Mouse (Mus musculus): ENCODE results near the gene Slc27a1. TPM values are rescaled to one million over a fixed set of nuclear protein-coding genes. Genes with fewer than 3 reads are reported as not detected.

The Slc27a1 gene
- polyA plus RNA-seq (2017; shearing (Covaris generic)): 8.1 TPM

DNA sequence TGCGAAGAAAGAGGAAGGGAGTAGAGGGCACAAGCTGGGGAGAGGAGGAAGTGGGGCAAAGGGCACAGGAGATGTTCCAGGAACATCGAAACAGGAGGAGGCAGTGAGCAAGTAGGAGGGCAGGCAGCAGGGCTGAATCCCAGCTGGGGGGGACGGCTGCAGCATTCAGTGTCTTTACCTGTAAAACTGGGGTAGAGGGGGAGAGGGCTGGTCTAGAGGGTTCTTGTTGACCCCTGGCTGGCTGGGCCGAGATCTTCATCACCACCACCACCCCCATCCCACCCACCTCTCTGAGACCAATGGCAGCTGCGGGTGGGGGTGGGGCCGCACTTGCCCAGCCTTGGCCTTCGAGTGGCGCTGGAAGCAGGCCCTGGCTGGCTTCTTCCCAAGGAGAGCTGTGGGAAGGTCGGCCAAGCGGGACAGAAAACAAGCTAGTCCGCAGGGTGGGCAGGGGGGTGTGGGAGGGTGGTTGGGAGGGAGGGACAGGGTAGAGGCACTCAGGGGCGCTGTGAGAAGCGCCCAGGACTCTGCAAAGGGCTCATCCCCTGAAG is at the start of gene Slc27a1:
Gene Slc27a1 (plus strand): TSS at position 496 of the 551 bp plus-strand sequence.

DNA sequence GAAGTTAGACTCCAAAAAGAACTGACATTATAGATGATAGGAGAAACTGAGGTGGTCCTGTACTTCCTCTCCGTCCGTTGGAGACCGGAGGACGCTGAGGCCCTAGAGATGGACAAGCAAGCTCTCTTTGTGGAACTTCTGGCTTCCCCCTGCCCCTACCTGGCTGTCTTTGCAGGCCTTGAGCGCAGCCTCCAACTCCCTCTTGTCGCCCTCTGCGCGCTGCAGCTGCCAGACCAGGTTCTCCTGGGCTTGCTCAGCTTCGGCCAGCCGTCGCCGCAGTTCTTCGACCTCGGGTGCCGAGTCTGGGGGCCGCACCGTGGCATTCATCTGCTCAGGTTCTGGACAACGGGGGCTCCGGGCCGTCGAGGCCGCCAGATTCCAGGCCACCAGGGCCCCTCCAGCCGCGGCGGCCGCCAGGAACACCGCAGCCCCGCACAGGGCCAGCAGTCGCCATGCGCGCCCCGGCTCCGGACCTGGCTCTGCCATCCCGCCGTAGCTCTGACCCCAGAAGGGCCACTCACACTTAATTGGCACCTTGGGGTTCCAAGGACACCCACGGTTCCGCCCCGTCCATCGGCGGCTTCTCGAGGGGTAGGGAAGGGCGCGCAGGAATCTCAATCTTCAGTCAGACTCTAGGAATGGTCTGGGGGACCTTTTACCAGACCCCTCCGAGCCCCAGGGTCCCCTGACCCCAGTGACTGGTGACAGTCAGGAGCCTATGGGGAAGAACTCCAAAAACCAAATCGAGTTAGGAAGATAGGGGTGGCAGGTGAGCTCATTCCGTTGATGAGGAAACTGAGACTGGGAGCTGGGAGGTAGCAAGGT is 43.2 kb upstream of the Slc27a1 start, which contains the start of gene Ccdc194:
Gene Ccdc194 (minus strand): TSS at position 486 of the 825 bp plus-strand sequence.

DNA sequence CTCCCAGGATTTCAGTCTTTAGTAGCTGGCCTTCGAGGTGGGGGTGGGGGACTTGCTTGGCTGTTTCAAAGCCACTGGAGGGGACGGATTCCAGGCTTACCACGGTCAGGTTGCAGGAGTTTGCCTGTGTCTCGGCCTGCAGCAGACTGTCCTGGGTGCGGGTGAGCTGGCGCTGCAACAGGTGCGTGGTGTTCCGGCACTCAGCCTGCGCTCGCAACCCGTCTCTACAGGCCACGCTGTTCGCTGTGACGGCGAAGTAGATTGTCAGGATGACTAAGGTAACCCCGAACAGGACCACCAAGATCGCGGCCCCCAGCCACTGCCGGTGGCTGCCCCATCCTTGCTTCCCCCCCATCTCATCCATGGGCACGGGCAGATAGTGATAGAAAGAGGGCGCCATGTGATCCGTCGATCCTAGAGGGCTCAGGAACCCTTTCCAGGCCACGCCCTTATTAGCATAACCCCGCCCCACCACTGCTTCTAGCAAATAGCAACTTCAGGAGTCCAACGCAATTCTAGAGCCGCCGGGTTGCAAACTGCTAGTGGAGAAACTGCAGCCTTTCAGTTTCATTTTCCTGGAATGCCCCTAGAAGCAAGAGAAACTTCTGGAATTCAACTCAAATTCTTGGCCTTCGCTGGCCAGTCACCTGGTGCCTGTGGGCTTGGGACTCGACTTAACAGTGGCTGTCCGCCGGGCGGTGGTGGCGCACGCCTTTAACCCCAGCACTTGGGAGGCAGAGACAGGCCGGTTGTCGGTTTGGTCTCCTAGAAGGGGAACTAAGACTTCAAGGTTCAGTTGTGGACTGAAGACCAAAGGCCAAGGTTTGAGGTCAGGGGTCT is 31.4 kb upstream of the Slc27a1 start, which contains the start of gene Bst2:
Gene Bst2 (minus strand): TSS at position 429 of the 840 bp plus-strand sequence.

DNA sequence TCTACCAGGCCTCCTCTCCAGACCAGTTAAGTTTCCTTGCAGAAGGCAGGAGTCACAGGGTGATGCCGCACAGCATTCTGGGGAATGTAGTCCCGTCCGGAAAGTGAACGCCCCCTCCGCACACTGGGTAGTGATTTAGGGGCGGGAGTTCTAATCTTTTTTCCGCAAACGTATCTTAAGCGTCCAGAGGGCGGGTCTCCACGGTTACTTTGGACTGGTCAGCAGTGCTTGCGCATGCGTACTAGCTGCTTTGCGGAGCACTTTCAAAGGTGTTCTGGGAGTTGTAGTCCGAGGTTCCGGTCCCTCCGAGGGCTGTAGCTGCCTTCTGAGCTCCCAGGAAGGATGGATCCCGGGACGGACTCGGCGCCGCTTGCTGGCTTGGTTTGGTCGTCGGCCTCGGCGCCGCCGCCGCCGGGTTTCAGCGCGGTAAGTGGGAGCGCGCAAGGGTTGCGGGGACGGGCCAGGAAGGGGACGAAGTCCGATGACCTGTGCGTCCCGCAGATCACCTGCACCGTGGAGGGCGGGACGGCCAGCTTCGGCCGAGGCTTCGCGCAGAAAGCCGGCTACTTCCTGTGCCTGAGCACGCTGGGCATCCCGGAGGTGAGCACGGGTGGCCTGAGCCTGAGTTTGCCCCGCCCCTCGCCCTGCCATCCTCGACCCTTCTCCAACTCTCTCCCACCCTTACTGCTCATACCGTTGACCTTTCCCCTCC is 25.9 kb upstream of the Slc27a1 start, which contains the start of gene Mvb12a:
Gene Mvb12a (plus strand): TSS at position 291 of the 712 bp plus-strand sequence.

DNA sequence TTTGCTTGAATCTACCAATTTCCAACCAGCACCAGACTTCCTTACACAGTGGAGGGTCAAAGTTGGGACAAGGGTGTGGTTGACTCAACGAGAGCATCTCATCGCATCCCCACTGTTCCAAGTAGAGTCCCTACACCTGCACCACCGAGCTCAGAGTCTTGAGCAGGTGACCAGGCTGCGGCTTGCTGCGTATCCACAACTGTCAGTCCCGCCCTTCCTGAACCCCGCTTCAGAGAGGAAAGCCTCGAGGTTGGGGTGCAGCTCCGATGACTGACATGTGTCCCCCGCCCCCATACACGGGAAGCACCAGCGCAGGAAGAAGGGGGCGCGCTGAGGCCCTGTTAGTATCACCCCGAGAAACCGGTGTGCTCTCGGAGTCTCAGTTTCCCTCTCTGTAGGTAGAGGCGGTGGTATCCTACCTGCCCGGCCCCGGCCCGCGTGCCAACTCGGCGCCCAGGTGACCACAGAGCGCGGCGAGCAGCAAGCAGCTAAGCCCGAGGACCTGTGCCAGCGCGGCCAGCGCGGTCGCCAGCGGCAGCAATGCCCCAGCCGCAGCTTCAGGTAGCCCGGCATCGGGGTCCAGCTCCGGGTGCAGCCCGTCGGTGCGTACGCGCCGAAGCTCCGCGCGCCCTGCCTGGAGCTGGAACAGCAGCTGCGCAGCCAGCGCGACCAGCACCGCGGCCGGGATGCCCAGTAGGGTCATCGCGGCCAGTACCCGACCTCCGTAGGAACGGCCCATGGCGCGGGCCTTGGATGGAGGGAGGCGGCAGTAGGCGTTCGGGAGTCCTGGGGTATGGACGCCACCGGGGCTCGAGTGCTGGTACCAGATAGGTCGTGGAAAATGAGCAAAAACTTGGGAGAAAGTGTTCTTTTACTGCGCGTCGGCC is 10.4 kb upstream of the Slc27a1 start, which contains the start of gene Tmem221:
Gene Tmem221 (minus strand): TSS at position 801 of the 887 bp plus-strand sequence.

DNA sequence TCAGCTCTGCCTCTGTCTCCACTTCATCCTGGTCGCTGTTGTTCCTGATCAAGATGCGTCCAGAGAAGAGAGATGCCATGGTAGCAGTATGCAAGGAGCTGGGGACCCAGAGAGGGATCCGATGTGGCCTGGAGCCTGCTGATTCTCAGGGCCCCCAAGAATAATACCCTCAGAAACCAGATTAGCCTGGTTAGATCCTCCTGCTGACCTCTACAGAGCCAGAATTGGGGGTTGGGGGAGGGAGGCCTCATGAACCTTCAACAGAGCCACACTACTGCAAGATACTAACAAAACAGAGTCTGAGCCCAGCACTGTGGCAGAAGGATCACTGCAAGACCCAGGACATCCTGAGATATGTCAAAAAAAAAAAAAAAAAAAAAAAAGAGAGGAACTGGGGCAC is 2.2 kb upstream of the Slc27a1 start, which contains the start of gene Nxnl1:
Gene Nxnl1 (minus strand): TSS at position 101 of the 400 bp plus-strand sequence.

DNA sequence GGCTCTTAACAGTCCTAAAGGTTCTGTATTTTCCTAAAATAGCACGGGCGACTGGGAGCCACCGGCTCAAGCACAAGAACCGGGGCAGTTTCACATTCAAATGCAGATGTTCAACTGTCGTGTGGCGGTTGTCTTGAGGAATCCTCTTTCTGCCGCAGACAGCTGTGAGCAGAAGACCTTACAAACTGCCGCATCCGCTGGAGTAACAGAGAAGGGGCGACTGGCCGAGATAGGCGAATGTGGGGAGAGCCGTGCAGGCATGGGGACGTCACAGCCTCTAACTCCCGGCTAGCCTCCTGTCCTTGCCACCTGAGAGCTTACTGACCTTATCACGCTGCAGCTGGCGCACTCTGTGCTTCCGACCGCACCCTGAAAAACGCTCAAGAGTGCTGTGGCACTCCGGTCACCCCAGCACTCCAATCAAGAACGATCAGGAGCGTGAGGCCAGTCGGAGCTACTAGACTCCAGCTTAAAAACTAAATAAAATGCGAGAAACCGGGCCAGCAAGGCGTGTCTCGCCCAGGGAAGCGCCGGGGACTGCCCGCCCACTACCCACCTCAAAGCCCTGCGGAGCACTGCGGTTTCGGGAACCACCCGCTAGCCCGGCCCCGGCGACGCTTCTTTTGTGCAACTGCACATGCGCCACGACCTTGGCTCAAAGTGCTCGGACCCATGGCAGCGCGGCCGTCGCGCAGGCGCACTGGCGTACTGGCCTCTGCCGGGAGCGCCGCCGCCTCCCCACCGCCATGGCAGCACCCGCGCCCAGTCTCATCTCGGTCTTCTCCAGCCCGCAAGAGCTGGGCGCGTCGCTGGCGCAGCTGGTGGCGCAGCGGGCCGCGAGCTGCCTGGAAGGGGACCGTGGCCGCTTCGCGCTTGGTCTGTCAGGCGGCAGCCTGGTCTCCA is 23.0 kb downstream of the Slc27a1 start, which contains the start of gene Pgls:
Gene Pgls (plus strand): TSS at position 706 of the 903 bp plus-strand sequence.

DNA sequence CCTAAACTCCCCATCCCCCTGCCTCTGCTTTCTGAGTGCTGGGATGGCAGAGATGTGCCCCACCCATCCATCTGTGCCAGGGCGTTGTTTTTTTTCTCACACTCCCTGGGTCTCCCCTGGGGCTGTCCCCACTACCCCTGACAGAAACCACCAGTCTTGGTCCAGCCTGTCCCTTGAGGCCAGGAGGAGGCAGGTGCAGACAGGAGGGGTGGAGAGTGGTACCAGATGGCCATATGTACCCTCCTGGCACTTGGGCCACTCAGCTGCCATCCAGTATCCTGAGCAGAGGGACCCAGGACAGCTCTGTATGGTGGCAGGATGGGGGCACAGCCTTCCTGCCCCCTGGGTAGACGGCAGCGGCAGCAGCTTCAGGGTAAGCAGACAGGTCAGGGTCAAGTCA is 28.8 kb downstream of the Slc27a1 start, which contains the start of gene Fam129c:
Gene Fam129c (plus strand): TSS at position 198 of the 400 bp plus-strand sequence.

DNA sequence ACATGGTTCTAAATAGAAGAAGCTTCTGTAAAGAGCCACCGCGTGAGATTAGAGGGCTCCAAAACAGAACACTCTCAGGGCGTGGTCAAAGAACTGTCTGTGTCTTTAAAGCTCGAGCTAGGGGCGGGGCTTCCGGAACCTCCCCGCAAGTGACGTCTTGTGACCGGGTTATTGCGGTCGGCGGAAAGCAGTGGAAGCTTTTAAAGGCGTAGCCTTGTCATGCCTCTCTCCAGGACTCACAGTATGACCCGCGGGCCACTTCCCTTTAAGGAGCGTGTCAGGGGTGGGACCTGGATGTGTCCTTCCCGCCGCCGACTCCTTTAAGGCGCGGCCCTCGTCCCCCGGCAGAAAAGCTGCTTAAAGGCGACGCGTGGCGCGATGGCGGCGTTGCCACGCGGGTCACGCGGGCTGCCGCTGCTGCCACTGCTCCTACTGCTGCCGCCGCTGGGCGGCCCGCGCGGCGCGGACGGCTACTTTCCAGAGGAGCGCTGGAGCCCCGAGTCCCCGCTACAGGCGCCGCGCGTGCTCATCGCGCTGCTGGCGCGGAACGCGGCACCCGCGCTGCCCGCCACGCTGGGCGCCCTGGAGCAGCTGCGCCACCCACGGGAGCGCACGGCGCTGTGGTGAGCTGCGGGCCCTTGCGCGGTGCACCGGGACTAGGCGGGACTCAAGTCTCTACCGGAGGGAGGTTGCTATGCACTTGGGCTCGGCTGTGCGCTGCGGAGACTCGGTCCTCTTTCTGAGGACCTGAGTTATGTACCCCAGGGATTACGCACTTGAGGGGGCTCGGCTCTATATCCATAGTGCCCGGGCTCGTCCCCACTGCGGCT is 42.4 kb downstream of the Slc27a1 start, which contains the start of gene Colgalt1:
Gene Colgalt1 (plus strand): TSS at position 177 of the 830 bp plus-strand sequence.

Other genes starting within 250 kb of the Slc27a1 start
- 230 TPM for gene Use1, start 202.0 kb upstream of the Slc27a1 start, polyA plus RNA-seq (2017; shearing (Covaris generic))
- gene Ocel1, start 197.6 kb upstream of the Slc27a1 start, polyA plus RNA-seq (2017; shearing (Covaris generic)): 22.9 TPM
- 2.9 TPM for gene Nr2f6, start 186.9 kb upstream of the Slc27a1 start, polyA plus RNA-seq (2017; shearing (Covaris generic))
- gene Ushbp1, start 173.1 kb upstream of the Slc27a1 start, polyA plus RNA-seq (2017; shearing (Covaris generic)): 0.24 TPM
- 70.3 TPM for gene Babam1, start 172.0 kb upstream of the Slc27a1 start, polyA plus RNA-seq (2017; shearing (Covaris generic))
- 0.21 TPM for gene Ankle1, start 162.9 kb upstream of the Slc27a1 start, polyA plus RNA-seq (2017; shearing (Covaris generic))
- gene Abhd8, start 105.2 kb upstream of the Slc27a1 start, polyA plus RNA-seq (2017; shearing (Covaris generic)): 93.0 TPM
- 41.6 TPM for gene Mrpl34, start 103.9 kb upstream of the Slc27a1 start, polyA plus RNA-seq (2017; shearing (Covaris generic))
- gene Dda1, start 99.7 kb upstream of the Slc27a1 start, polyA plus RNA-seq (2017; shearing (Covaris generic)): 153 TPM
- 14.2 TPM for gene Ano8, start 82.9 kb upstream of the Slc27a1 start, polyA plus RNA-seq (2017; shearing (Covaris generic))
- gene Gtpbp3, start 80.8 kb upstream of the Slc27a1 start, polyA plus RNA-seq (2017; shearing (Covaris generic)): 5.4 TPM
- not detected for gene Plvap, start 57.1 kb upstream of the Slc27a1 start, polyA plus RNA-seq (2017; shearing (Covaris generic))
- not detected for gene Ccdc194, start 43.2 kb upstream of the Slc27a1 start, polyA plus RNA-seq (2017; shearing (Covaris generic))
- 71.8 TPM for gene Bst2, start 31.4 kb upstream of the Slc27a1 start, polyA plus RNA-seq (2017; shearing (Covaris generic))
- 44.2 TPM for gene Mvb12a, start 26.0 kb upstream of the Slc27a1 start, polyA plus RNA-seq (2017; shearing (Covaris generic))
- 1.5 TPM for gene Tmem221, start 10.0 kb upstream of the Slc27a1 start, polyA plus RNA-seq (2017; shearing (Covaris generic))
- gene Nxnl1, start 2.3 kb upstream of the Slc27a1 start, polyA plus RNA-seq (2017; shearing (Covaris generic)): 0.25 TPM
- 79.0 TPM for gene Pgls, start 23.3 kb downstream of the Slc27a1 start, polyA plus RNA-seq (2017; shearing (Covaris generic))
- gene Fam129c, start 28.8 kb downstream of the Slc27a1 start, polyA plus RNA-seq (2017; shearing (Covaris generic)): 2.7 TPM
- gene Colgalt1, start 42.1 kb downstream of the Slc27a1 start, polyA plus RNA-seq (2017; shearing (Covaris generic)): 49.3 TPM
- gene Unc13a, start 102.9 kb downstream of the Slc27a1 start, polyA plus RNA-seq (2017; shearing (Covaris generic)): 0.44 TPM
- 78.2 TPM for gene Jak3, start 107.4 kb downstream of the Slc27a1 start, polyA plus RNA-seq (2017; shearing (Covaris generic))
- 28.9 TPM for gene Insl3, start 120.3 kb downstream of the Slc27a1 start, polyA plus RNA-seq (2017; shearing (Covaris generic))
- gene B3gnt3, start 132.9 kb downstream of the Slc27a1 start, polyA plus RNA-seq (2017; shearing (Covaris generic)): 1.6 TPM
- 144 TPM for gene Fcho1, start 156.8 kb downstream of the Slc27a1 start, polyA plus RNA-seq (2017; shearing (Covaris generic))

All from naive thymus-derived CD4-positive, alpha-beta T cell, adult 5 months (primary cell).